Mouse (Mus musculus): ENCODE results near the gene Slc44a4.
"Not testable (repeated sequence)": the region's sequence is repeated elsewhere in the genome, so short reads cannot be mapped to it uniquely, and the experiment has no call there.

Slc44a4 gene

DNA sequence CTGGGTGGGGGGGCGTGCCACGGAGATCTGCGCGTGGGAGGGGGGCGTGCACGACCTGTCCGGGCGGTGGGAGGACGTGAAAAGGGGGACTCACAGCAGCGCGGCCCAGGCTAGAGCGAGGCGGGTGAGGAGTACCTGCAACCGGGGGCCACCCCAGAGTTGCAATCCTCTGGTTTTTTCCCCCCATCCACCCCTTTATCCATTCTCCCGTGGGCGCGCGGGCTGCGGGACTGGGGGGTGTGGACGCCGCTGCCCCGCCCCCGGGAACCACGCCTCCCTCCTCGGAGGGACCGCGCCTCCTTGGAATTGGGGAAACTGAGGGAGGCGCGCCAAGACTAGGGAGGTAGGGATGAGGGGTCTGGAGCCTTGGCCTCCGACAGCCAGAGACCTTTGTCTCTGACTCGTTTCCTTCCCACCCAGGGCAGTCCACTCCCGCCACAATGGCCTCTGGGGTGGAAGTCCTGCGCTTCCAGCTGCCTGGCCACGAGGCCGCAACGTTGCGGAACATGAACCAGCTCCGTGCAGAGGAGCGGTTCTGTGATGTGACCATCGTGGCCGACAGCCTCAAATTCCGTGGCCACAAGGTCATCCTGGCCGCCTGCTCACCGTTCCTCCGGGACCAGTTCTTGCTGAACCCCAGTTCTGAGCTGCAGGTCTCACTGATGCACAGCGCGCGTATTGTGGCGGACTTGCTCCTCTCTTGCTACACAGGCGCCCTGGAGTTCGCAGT is 19.3 kb upstream of the Slc44a4 start:
- no peaks in the 10 kb centered on the region for H3K36me3 ChIP-seq (ENCODE audit: control insufficient read depth, insufficient read depth, low read length, poor library complexity, severe bottlenecking)
- H3K27me3 ChIP-seq (ENCODE audit: control insufficient read depth, insufficient read depth, low read length, poor library complexity, severe bottlenecking) = no peaks in the 10 kb centered on the region
- peak; percentile 21 for DNase-seq (ENCODE audit: low read depth, low spot score)

DNA sequence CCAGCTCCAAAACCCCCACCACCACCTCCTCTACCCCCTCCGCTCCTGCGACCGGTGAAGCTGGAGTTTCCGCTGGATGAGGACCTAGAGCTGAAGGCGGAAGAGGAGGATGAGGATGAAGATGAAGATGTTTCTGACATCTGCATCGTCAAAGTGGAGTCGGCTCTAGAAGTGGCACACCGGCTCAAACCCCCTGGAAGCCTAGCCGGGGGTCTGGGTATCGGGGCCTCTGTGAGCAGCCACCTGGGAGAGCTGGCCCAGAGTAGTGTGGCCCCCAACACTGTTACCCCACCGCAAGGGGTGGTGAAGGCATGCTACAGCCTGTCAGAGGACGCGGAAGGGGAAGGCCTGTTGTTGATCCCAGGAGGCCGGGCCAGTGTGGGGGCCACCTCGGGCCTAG is 18.5 kb upstream of the Slc44a4 start:
- no peaks in the 10 kb centered on the region for H3K36me3 ChIP-seq (ENCODE audit: control insufficient read depth, insufficient read depth, low read length, poor library complexity, severe bottlenecking)
- H3K27me3 ChIP-seq (ENCODE audit: control insufficient read depth, insufficient read depth, low read length, poor library complexity, severe bottlenecking) = no peaks in the 10 kb centered on the region

DNA sequence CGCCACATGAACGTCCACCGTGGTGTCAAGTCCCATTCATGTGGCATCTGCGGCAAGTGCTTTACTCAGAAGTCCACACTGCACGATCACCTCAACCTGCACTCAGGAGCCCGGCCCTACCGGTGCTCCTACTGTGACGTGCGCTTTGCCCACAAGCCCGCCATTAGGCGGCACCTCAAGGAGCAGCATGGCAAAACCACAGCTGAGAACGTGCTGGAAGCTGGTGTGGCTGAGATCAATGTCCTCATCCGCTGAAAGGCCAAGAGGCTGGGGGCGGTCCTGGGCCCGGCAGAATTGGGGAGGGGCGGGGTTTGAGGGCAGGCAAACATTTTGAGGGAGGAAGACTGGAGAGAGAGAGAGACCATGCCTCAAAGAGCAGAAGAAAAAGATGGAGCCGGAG is 17.9 kb upstream of the Slc44a4 start:
- Histone ChIP-seq H3K27me3 (ENCODE audit: control insufficient read depth, insufficient read depth, low read length, poor library complexity, severe bottlenecking) (no peaks in the 10 kb centered on the region), H3K36me3 (ENCODE audit: control insufficient read depth, insufficient read depth, low read length, poor library complexity, severe bottlenecking) (no peaks in the 10 kb centered on the region)
- no peak for DNase-seq (ENCODE audit: low read depth, low spot score)

More for the DNA sequence above, 18.5 kb upstream of the Slc44a4 start:
- no peak for DNase-seq (ENCODE audit: low read depth, low spot score)

DNA sequence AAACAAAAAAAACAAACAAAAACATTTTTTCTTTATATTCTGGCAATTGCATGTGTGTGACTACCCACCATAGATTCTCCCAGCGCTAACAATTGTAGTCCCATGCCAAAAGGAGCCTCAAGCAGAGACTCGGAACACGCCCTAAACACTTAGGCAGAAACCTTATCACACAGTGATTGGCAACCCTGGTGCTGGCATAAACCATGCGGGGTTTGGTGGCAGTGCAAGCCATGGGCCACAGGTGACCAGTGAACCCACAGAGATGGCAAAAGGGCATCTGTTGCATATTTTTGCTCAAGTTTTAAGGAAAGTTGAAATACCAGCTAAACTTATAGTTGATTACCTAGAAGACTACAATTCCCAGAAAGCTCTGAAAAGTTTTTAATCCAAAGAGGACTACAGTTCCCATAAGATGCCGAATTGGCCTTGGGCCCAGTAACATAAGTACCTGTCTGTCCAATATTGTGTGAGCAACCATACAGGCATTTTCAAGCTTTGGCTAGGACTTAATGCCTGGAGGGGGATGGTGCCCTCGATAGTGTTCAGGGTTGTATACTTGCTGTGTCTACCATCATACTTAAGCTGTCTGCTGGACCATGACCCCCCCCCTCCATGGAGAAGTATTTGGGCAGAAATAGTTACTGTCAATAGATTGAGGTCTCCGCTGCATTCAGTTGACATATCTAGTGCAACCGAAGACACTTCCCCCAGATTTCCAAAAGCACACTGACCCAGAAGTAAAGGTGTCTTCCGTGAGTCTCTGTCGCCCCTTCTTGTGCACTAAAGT is 16.7 kb upstream of the Slc44a4 start:
- Histone ChIP-seq H3K27me3 (ENCODE audit: control insufficient read depth, insufficient read depth, low read length, poor library complexity, severe bottlenecking) (no peaks in the 10 kb centered on the region), H3K36me3 (ENCODE audit: control insufficient read depth, insufficient read depth, low read length, poor library complexity, severe bottlenecking) (0 out of 2 replicates have a peak, but pooled peaks cover 1% of the 10 kb centered on the region)
- peak; percentile 20 for DNase-seq (ENCODE audit: low read depth, low spot score)

DNA sequence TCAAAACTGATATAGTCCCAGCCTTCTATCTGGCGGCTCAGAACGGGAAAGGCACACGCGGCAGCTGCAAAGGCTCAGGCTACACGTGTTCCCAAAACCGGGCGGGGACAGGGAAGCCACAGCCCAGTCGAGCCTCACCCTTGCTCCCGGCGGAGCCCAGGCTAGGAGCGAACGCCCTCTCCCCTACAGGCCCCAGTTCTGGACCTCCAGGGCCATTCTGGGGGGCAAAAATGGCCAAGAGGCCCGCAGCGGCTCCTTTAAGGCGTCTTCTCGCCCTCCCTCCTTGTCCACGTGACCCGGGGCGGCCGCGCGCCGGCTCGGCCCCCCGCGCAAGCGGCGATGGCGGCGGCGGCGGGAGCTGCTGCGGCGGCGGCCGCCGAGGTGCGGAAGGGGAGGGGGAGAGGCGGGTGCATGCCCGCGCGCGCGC is 16.1 kb upstream of the Slc44a4 start, which contains the start of the genes C2 and Ehmt2:
Gene C2 (minus strand): TSS at position 106 of the 427 bp plus-strand sequence.
Gene Ehmt2 (plus strand): TSS at position 310 of the 427 bp plus-strand sequence.
- Histone ChIP-seq H3K27me3 (ENCODE audit: control insufficient read depth, insufficient read depth, low read length, poor library complexity, severe bottlenecking) (no peaks in the 10 kb centered on the region), H3K36me3 (ENCODE audit: control insufficient read depth, insufficient read depth, low read length, poor library complexity, severe bottlenecking) (0 out of 2 replicates have a peak, but pooled peaks cover 3% of the 10 kb centered on the region)
- peak; percentile 73 for DNase-seq (ENCODE audit: low read depth, low spot score)

DNA sequence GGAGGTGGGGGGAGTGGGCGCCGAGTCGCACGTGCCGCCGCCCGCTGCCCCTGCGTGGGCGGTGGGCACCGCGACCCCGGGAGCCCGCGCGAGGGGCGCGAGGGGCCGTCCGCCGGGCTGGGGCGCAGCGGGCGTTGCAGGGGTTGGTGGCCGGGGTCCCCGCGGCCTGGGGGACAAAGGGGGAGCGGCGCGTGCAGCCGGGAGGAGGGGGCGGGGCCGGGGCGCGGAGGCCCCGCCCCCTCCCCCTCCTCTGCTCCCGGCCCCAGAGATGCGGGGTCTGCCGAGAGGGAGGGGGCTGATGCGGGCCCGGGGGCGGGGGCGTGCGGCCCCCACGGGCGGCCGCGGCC is 15.6 kb upstream of the Slc44a4 start:
- DNase-seq (ENCODE audit: low read depth, low spot score) = peak; percentile 14
- Histone ChIP-seq H3K36me3 (ENCODE audit: control insufficient read depth, insufficient read depth, low read length, poor library complexity, severe bottlenecking) (0 out of 2 replicates have a peak, but pooled peaks cover 3% of the 10 kb centered on the region), H3K27me3 (ENCODE audit: control insufficient read depth, insufficient read depth, low read length, poor library complexity, severe bottlenecking) (no peaks in the 10 kb centered on the region)

DNA sequence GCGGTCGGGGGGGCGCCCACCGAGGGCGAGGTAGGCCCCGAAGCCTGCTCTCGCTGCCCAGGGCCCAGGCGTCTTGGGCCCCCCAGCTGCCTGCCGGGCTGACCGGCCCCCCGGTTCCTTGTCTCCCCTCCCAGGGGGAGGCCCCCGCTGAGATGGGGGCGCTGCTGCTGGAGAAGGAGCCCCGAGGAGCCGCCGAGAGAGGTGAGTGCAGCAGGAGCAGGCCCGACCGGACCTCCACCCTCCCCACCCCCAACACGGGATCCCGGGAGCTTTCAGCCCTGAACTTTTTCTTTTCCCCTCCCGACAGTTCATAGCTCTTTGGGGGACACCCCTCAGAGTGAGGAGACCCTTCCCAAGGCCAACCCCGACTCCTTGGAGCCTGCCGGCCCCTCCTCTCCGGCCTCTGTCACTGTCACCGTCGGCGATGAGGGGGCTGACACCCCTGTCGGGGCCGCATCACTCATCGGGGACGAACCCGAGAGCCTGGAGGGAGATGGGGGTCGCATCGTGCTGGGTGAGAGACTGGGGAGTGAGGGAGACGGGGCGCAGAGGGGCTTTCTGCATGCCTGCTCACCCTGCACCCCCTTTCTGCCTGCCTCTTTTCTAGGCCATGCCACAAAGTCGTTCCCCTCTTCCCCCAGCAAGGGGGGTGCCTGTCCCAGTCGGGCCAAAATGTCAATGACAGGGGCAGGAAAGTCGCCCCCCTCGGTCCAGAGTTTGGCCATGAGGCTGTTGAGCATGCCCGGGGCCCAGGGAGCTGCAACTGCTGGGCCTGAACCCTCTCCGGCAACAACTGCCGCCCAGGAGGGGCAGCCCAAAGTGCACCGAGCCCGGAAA is 15.0 kb upstream of the Slc44a4 start:
- no peaks in the 10 kb centered on the region for H3K27me3 ChIP-seq (ENCODE audit: control insufficient read depth, insufficient read depth, low read length, poor library complexity, severe bottlenecking)
- peak; percentile 34 for DNase-seq (ENCODE audit: low read depth, low spot score)
- H3K36me3 ChIP-seq (ENCODE audit: control insufficient read depth, insufficient read depth, low read length, poor library complexity, severe bottlenecking) = 0 out of 2 replicates have a peak, but pooled peaks cover 3% of the 10 kb centered on the region

DNA sequence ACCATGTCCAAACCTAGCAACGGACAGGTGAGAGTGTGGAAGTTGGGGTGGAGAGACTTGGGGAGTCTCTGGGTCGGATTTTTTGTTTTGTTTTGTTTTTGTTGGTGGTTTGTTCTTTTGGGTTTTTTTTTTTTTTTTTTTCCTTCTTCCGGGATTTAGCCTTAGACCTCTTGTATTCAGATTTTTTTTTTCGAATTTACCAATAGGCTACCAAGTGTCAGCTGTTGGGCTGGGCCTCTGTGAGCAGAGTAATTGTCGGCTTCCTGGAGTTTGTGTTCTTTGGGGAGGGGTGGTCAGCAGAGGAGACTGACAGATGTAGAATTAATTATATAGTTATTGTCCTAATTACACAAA is 14.4 kb upstream of the Slc44a4 start:
- 0 out of 2 replicates have a peak, but pooled peaks cover 3% of the 10 kb centered on the region for H3K36me3 ChIP-seq (ENCODE audit: control insufficient read depth, insufficient read depth, low read length, poor library complexity, severe bottlenecking)
- no peaks in the 10 kb centered on the region for H3K27me3 ChIP-seq (ENCODE audit: control insufficient read depth, insufficient read depth, low read length, poor library complexity, severe bottlenecking)
- peak; percentile 24 for DNase-seq (ENCODE audit: low read depth, low spot score)

DNA sequence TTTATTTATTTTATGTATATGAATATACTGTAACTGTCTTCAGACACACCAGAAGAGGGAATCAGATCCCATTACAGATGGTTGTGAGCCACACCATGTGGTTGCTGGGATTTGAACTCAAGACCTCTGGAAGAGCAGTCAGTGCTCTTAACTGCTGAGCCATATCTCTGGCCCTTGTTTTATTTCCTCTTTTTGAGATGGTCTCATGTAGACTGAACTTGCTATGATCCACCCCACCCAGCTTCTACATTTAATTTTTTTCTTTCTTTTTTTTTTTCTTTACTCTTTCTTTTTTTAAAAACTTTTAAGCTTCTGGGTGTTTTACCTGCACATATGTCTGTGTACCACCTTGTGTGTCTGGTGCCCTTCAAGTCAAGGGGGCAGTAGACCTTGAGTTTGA is 13.4 kb upstream of the Slc44a4 start:
- not testable (repeated sequence) for H3K36me3 ChIP-seq (ENCODE audit: control insufficient read depth, insufficient read depth, low read length, poor library complexity, severe bottlenecking); H3K27me3 ChIP-seq (ENCODE audit: control insufficient read depth, insufficient read depth, low read length, poor library complexity, severe bottlenecking)
- peak; percentile 35 for DNase-seq (ENCODE audit: low read depth, low spot score)

DNA sequence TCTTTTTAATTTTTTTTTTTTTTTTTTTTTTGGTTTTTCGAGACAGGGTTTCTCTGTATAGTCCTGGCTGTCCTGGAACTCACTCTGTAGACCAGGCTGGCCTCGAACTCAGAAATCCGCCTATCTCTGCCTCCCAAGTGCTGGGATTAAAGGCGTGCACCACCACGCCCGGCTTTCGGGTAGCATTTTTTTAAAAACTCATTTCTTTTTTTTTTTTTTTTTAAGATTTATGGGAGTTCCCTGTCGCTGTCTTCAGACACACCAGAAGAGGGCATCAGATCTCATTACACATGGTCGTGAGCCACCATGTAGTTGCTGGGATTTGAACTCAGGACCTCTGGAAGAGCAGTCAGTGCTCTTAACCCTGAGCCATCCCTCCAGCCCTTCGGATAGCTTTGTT is 12.3 kb upstream of the Slc44a4 start:
- H3K36me3 ChIP-seq (ENCODE audit: control insufficient read depth, insufficient read depth, low read length, poor library complexity, severe bottlenecking); DNase-seq (ENCODE audit: low read depth, low spot score); H3K27me3 ChIP-seq (ENCODE audit: control insufficient read depth, insufficient read depth, low read length, poor library complexity, severe bottlenecking): not testable (repeated sequence)

DNA sequence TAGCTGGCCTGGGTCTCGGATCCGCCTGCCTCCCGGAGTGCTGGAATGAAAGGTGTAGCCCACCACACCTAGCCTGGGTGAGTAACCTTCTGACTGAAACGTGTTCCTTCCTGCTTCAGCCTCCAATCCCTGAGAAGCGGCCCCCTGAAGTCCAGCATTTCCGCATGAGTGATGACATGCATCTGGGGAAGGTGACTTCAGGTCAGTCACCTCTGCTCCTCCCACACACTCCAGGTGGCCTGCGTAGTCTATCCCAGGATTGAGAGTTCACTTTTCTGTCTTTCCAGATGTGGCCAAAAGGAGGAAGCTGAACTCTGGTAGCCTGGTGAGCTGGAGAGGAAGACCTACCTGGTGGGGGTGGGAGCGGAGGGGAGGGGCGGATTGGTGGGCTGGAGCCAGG is 11.4 kb upstream of the Slc44a4 start:
- Histone ChIP-seq H3K27me3 (ENCODE audit: control insufficient read depth, insufficient read depth, low read length, poor library complexity, severe bottlenecking) (no peaks in the 10 kb centered on the region), H3K36me3 (ENCODE audit: control insufficient read depth, insufficient read depth, low read length, poor library complexity, severe bottlenecking) (peaks cover 9% of the 10 kb centered on the region)
- DNase-seq (ENCODE audit: low read depth, low spot score) = no peak

DNA sequence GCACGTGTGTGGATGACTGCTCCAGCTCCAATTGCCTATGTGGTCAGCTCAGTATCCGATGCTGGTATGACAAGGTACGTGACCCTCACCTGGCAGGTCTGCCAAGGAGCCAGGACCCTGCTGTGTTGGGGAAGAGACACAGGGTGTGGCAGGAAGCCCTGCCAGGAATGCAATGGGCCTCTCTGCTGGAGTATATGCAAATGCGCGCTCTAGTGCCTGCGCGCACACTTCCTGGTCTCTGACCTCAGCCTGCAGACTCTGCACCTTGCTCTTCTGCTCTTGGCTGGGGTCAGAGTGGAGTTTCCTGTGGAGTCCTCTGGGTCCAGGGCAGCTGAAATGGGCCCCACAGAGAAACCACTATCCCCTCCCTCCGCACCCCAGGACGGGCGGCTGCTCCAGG is 3.3 kb upstream of the Slc44a4 start:
- DNase-seq (ENCODE audit: low read depth, low spot score) = peak; percentile 13

DNA sequence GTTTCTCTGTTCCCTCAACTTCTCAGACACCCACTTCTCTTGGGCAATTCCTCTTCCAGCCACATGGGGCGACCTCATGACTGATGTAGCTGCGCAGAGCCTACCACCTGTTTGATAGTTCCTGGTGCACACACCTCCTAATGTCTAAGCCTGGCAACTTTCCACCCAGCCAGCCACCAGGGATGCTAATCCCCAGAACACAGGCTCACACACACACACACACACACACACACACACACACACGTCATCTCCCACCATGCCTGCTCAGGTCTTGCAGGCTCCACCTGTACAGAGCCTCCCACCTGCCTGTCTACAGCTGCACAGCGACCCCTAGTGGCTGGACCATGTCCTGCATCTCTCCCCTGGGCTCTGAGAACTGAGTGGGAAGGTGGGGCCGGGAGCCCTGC is 2.3 kb upstream of the Slc44a4 start:
- Histone ChIP-seq H3K27me3 (ENCODE audit: control insufficient read depth, insufficient read depth, low read length, poor library complexity, severe bottlenecking) (no peaks in the 10 kb centered on the region), H3K36me3 (ENCODE audit: control insufficient read depth, insufficient read depth, low read length, poor library complexity, severe bottlenecking) (peaks cover 8% of the 10 kb centered on the region)
- peak; percentile 93 for DNase-seq (ENCODE audit: low read depth, low spot score)

More for the DNA sequence above, 3.3 kb upstream of the Slc44a4 start:
- Histone ChIP-seq H3K36me3 (ENCODE audit: control insufficient read depth, insufficient read depth, low read length, poor library complexity, severe bottlenecking) (peaks cover 11% of the 10 kb centered on the region), H3K27me3 (ENCODE audit: control insufficient read depth, insufficient read depth, low read length, poor library complexity, severe bottlenecking) (no peaks in the 10 kb centered on the region)

DNA sequence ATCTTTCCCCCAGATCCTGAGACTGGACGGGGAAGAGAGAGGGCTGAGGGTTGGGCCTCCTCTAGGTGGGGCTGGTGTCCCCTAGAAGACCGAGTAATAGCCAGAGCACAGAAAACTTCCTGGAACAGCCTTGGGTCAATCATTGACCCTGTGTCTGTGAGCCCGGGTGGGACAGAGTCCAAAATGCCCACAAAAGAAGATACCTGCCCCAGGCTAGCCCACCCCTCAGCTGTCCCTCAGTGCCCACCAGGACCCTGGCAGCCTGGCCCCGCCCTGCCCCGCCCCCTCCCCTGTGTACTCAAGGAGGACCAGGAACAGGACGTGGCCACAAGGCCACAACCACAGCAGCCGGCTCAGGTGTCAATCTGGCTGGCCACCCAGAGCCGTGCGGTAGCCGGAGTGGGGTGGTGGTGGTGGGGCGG is 1.2 kb downstream of the Slc44a4 start:
- Histone ChIP-seq H3K36me3 (ENCODE audit: control insufficient read depth, insufficient read depth, low read length, poor library complexity, severe bottlenecking) (peaks cover 4% of the 10 kb centered on the region; the same call in 1 of the 2 replicates), H3K27me3 (ENCODE audit: control insufficient read depth, insufficient read depth, low read length, poor library complexity, severe bottlenecking) (no peaks in the 10 kb centered on the region)
- DNase-seq (ENCODE audit: low read depth, low spot score) = peak; percentile 21

Data from splenic B cell, adult 2 months (primary cell).